Mouse (Mus musculus): ENCODE results near the gene Slc6a9.
A peak's percentile ranks its signal among the peaks of the same experiment; 100 is the strongest.

Gene Slc6a9

DNA sequence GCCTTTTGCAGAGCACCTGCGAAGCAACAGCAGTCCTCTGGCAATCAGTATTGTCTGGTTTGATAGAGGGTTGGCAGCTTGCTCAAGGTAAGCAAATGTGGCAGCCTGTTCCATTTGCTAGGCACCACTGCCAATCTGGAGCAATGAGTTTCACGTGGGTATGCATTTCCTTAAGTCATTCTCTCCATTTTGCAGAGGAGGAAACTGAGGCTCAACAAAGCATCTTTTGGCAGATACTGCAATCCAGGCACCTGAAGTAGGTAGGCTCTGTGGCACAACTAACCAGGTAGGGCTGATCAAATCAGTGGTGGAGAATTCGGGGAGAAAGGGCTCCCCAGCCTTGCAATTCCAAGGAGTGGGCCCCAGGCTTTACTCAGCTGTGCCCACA is at the start of gene Slc6a9:
Slc6a9 (plus strand) TSS at position 50 of the 388 bp plus-strand sequence.
- no peak for DNase-seq

DNA sequence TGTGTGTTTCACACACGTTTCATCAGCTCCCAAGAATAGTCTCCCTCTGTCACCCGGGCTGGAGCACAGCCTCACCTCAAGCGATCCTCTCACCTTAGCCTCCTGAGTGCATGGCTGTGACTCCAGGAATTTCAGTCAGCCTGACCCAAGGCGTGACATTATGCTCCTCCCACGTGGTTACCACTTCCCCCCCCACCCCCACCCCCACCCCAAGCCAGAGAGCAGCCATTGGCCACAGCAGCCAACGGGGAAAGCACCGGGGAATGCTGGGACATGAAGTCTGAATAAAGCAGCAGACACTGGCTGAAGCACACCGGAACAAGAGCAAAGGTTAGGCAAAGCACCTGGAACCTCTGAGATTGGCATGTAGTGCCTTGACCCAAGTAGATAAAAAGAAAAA is 47.3 kb upstream of the Slc6a9 start:
- DNase-seq, result peak; percentile 58 to 59

DNA sequence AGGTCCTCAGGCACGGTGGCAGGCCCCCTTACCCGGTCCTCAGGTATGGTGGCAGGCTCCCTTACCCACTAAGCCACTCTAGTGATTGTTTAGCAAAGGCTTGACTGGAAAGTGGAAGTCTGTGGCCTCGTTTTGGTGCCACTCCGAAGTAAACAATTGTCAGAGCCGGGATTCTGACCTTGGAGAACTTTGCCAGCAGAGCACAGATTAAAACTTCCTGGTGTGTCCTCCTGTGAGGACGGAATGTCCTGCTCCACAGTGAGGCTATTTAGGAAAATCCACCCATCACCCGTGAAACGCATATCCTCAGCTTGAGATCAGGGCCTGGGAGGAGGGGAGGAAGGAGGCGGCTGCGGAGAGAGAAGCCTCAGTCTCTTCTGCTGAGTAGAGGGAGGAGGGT is 46.0 kb upstream of the Slc6a9 start:
- no peak for DNase-seq

DNA sequence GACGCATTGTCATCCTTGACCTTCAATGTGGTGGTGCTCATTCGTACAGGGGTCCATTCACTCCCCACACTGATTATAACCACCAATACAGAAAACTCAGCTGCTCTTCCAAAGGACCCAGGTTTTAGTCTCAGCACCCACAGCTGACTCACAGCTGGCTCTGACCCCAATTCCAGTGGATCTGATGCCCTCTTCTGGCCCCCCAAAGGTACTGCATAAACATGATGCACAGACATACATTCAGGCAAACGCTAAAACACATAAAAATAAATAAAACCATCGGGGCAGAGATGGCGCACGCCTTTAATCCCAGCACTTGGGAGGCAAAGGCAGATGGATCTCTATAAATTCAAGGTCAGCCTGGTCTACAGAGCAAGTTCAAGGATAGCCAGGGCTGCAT is 34.4 kb upstream of the Slc6a9 start:
- no peak for DNase-seq

DNA sequence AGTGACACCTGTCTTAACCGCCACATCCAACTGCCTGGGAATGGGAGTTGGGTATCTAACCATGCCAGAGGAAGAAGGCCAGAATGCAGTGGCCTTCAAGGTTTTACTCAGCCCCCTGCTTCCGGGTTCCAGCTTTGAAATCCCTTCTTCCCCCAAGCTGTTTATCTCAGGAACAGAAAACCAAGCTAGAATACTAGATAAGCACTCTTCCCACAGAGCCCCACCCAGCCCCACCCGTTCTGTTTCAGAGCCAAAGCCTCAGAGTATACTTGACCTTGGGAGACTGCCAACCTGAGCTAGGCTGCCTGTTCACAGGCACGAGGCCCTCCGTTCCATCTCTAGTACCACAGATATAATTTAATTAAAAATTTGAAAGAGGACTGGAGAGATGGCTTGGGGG is 27.3 kb upstream of the Slc6a9 start:
- no peak for DNase-seq

DNA sequence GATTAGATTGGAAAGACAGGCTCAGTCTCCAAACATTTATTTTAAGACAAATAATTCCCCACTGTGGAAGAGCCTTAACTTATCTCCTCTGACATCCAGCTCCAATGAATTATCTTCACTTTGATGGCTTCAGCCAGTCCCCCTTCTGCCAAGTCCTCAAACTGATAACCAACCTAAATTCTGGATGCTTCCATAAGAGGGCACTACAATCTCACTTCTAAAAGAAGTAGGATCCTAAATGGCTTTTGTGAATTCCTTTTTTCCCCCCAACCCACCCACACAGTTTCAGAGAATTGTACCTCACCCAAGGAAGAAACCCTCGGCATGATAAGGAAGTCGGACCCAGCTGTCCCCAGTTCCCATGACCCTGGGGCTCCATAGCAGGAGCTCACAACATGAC is 23.4 kb upstream of the Slc6a9 start:
- DNase-seq, result no peak

DNA sequence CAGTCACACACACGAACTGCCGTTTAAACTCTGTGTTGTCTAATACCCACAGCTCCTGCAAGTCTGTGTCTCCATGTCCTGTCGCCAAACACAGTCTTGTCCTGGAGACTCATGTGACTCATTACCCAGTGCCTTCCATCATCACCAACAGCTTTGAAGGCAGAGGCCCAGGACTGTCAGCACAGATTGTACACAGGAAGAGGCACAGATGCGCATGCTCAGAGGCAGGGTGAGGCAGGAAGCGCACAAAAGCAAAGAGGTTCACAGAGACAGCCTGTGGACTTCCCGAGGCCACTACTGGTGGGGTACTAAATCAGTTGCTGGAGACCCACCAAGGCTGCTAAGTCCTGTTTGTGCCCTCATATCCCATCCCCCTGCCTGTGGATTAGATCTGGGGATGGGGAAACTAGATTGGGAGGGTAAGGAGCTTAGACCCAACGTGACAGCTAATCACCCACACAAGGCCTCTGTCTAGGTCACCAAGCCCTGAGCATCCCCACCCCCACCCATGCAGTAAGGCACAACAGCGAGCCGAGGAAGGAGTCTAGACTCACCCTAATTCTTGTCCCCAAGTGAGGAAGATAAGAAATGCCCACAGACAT is 20.6 kb upstream of the Slc6a9 start:
- DNase-seq, result no peak

DNA sequence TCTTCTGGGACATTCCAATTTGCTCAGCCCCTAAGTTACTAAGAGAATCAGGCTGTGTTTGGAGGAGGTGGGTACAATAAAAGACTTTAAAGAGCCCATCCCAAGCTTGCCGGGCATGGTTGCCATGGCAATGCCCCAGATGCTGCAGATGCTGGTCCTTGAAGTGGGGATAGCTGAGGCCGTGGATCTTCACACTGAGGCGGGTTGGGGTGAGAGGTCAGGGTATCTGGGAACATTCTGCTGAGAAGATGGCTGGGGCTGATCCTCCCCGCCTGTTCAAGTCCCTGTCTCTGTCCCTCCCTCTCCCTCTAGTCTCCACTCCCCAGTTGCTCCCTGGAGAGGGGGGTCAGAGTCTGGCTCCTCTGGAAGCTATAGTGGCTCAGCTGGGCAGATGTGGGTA is 20.0 kb upstream of the Slc6a9 start:
- no peak for DNase-seq

DNA sequence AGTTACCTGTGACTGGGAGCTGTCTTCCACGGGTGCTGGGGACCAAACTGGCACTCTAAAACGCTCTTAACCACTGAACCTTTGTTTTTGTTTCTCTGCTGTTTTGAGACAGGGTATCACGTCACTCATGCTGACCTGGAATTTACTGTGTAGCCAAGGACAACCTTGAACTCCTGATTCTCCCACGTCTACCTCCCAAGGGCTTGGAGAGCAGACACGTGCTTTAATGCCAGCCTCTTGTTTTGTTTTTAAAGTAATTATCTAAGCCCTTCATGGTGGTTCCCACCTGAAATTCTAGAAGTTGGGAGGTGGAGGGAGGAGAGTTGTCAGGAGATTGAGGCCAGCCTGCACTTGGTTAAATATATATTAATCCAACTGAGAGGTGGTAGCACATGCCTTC is 17.5 kb upstream of the Slc6a9 start:
- DNase-seq, result no peak

DNA sequence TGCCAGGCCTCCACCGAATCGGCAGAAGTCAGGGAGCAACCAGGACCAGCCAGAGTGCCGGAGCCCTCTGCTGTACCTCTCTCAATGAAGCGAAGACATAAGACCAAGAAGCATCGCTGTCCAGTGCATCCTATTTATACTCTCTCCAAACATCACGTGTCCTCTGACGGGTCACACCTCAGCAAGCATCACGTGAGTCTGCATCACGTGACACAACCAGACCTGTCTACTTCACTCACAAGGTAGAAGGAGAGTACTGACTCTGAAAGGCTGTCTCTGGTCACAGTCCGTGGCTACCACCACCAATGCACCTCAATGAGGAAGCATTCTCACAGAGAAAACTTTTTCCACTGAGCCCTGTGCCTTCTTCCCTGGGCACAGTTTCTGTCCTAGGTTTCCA is 16.3 kb upstream of the Slc6a9 start:
- no peak for DNase-seq

DNA sequence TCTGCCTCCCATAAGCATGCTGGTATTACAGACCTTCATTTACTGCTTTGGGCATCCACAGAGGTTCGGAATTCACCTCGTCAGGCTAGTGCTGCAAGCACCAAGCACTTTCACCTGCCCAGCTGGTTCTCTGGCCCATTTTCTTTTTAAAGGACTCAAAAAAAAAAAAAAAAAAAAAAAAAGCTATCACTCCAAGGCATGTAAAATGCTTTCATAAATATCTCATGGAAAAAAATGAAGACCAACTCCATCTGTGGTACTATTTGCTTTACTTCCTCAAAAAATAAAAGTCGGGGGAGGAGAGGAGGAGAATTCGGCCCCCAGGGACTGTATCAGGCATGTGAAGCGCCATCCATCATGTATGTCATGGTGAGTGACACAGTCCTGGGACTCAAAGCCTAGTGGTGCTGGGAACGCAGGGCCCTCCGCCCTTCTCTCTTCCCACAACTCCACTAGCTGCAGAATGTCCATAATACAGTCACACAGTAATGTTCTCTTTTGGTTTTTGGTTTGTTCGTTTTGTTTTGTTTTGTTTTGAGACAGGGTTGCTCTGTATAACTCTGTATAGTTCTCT is 5.6 kb upstream of the Slc6a9 start:
- DNase-seq, result no peak

DNA sequence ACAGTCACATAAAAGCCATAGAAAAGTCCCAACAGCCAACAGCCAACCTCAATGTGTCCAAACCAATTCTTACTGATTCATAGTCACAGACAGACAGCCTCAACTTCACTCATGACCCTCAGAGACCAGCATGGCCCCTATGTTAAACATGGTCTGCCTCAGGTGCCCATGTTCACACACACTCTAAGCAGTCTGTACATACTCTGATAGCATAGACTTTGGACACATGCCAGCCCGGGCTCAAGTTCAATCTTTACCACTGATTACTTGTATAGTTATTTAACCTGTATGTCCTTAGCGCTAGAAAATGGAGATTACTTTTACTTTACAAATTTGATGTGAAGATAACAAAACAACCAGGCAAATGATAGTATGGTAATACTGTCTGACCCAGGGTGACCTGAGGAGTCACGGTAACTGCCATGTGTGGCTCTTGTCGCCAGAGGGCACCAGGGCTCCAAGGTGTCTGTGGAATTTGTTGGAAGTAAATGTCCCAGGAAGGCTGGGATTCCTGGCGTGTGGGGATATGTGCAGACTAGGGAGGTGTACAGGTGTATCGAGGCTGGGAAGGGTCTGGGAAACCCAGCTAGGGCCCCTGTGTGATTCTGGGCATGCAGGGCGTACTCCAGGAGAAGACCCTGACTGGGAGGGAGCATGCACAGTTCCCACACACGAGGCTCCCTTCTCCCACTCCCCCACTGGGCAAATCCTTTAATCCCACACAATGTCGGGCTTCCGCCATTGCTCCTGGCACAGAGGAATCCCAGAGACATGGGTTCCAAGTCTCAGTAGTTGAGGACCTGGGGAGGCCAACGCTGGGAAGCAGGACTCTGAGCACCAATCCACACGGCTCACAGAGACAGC is 4.8 kb upstream of the Slc6a9 start:
- peak; percentile 64 to 84 for DNase-seq

DNA sequence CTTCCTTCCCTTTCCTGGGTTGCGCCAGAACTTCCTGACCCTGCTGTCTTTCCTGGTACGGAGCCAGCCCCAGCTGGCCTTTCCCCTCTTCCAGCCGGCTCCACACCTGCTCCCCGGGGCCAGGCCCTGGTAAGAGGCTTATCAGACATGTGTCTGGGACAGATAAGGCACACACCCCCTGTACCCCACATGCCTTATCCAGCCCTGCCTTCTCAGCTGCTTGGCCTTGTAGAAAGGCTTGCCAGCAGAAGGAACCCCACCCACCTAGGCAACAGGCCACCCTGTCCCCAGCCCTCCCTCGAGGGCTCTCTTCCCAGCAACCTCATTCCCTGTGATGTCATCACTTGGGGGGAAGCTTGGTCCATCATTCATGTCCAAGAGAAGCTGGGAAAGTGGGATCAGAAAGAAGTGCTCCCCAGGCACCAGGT is 4.2 kb upstream of the Slc6a9 start:
- peak in 1 of 2 experiments; percentile 52 for DNase-seq

DNA sequence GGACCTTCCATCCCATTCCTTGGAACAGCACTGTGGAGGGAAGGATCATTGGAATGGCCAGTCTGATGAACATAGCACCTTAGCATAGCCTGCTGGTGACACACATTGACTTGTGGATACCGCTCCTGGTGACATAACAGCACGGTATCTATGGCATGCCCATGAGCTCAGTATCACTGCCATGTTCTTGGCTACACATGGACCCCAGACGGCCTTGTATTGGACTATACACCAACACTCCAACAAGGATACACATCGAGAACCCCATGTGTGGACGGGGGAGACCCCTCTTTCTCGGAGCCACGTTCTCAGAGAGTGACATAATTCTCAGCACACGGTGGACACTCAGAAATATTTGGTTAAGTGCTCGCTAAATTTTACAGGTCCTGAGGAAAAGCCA is 3.5 kb upstream of the Slc6a9 start:
- DNase-seq, result no peak

DNA sequence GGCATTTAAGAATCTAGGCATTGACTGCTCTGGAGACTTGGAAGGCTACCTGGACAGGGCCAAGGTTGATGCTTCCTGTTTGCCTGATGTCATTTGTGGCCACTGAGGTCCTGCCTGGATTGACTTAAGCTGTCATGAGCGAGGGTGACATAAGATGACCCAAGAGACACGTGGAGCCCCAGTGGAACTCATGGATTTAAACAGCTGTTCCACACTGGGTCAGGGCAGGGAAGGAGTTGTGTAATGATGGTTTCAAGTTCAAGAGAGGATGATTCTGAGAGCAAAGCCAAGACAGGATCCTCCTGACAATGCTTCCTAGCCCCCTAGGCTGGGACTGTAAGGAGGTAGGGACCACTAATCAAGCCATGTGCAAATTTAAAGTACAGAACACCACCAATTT is 2.8 kb upstream of the Slc6a9 start:
- no peak for DNase-seq

DNA sequence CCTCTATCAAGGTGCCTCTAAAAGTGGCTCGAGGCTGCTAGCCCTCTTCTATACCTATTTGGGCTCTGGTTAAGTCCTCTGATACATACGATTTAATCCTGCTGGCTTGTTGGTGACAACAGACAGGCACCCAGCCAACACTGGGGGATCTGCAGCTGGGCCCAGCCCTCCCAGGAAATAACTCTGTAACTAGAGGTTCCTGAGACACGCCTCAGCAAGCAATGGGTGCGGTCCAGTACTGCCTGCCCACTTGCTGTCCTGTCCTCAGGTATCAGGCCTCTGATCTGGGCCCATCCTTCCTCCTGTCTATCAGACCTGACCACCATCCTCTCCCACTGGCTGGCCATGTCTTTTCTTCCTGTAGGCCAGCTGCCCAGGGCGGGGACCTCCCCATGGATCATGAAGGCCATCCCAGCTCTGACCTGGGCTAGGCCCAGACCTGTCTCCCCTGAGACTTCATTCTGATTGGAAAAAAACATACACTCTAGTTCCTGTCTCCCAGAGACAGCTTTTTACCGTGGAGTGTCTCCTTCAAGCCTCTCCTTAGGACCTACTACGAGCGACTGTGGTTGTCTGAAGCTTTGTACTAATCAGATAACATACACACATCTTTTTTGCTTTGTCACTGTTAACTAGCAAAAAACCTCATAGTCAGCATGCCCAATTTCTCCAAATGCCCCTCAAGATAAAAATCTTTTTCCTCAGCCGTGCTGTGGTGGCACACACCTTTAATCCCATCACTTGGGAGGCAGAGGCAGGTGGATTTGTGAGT is 2.2 kb upstream of the Slc6a9 start:
- DNase-seq, result peak in 1 of 2 experiments; percentile 80

DNA sequence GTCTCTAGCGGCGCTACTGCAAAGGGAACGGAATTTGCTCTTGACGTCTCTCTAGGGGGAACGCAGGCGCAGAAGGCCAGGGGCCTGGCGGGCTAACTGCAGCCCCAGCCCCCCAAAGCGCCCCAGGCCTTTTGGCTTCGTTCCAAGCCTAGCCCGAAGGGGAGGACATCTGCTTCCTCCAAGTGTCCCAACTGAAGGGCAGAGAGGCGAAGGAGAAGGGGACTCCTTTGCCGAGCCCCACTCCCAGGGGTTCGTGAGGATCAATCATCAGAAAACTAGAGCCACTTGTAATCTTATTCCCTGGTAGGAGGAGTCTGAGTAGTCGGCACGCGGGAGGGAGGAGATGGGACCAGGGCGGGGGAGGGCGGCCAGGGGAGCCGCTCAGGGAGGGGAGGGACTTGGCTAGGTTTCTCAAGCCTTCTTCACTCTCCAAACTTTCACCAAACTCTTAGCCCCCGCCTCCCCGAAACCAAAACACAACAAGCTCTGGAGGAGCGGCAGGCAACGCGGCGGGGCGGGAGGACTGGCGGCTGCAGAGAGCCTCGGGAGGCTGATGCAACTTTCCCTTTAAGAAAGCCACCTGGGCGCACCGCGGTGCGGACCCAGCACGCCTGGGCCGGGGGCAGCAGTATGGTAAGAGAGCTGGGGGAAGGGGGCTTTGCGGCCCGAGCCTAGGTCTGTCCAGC is 682 bp downstream of the Slc6a9 start:
- DNase-seq, result peak; percentile 80 to 83

DNA sequence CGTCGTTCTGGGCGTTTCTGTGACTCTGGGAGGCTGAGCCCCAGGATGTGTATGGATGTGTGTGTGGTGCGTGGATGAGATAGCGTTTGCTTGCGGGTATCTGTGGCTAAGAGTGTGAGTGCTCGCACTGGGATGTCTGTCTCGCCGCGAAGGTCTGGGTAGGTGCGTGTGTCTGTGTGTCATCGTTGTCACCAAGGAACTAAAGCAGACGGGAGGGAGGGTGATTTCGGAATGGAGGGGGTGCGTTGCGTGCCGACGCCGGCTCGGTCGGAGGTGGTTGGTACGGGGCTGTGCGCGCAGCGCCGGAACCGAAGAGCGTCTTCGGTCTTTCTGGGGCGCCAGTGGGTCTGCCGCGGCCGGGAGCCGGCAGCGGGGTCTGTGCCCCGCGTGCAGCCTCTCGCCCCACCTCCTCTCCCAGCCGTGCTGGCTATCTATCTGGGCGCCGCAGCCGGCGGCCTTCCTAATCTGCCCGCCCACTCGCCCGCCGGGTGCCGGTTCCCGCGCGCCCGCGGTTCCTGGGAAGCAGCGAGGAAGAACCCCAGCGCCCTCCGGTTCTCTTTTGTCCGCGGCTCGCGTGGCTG is 1.3 kb downstream of the Slc6a9 start:
- DNase-seq, result peak in 1 of 2 experiments; percentile 54

DNA sequence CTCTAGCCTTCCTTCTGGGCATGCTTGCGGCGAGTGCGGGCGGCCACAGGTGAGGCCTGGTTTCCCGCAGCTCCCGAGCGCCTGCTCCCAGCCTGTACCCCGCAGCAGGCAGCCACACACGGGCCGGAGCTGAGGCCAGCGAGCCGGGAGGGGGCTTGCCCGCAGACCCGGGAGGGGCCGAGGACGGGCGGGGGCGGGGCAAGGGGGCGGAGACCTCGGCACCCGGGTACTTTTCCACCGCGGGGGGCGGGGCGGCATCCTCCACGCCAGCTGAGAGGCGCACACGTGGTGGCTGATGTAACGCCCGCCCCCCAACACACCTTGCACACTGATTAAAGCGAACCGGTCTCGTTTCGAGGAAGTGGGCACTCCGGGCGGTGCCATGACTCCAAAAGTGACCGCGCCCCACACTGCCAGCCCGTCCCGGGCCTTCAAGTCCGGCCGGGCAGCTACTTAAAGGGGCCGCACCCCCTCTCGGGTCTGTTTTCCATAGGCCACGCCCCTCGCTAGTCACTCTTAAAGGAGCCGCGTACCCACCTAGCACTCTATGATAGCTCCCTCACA is 2.0 kb downstream of the Slc6a9 start:
- peak; percentile 93 to 94 for DNase-seq

DNA sequence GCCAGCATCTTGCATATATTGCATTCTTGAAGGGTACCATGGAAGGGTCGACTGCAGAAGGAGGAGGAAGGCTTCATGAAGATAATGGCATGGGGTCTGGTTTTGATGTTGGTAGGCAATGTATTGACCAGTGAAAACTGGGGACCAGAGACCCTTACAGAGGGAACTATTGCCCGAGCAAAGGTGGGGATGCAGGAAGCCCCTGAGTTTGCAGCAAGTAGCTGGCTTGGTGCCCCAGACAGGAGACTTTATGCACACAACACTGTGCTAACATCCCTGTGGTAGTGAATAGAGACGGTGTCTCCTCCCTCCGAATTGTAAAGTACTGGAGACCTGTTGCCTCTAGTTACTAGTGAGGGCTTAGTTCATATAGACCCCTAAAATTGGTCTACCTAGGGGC is 3.0 kb downstream of the Slc6a9 start:
- no peak for DNase-seq

DNA sequence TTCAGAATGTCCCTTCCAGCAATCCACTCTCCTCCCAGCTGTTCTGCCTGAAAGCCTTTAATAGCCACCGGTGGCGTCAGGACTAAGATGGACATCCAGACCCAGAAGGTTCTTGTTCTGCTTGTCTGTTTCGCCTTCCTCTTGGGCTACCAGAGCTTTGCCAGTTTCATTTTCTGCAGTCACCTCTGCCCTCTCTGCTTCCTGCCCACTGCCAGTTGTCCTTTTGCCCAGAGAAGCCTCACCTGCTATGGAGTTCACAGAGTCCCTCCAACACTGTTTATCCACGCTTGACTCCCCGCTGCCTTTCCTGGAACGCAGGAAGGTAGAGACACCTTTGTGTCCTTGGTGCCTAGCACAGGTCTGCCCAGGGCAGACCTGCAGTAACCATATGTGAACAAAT is 5.1 kb downstream of the Slc6a9 start:
- peak; percentile 77 to 84 for DNase-seq

DNA sequence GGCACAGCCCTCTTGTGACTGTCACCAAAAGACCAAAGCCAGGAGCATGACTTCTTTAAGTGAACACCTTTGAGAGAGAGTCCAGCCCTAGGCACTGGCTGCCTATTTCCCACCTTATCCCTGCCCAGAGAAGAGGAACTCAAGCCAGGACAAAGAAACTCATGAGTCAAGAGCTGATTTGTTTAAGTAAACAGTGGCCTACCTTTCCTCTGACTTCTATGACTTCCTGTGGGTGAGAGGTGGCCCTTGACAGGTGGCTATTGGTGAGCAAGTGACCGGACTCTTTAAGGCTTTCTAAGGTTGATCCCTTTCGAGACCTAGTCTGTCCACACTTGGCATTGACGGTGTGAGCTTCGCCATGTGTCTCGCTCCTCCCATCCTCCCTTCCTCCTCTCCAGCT is 6.5 kb downstream of the Slc6a9 start:
- DNase-seq, result no peak
